Mouse (Mus musculus) kidney, postnatal 25 days (tissue): Measurements from ENCODE around the gene Atp6v1f.

ENCODE experiments used
- DNase-seq, 2 experiments: peaks; one replicate each; pipeline ENCODE4 v3.0.0; 2021; ENCODE audit warnings: mixed read lengths in 2 of 2

Atp6v1f gene

DNA sequence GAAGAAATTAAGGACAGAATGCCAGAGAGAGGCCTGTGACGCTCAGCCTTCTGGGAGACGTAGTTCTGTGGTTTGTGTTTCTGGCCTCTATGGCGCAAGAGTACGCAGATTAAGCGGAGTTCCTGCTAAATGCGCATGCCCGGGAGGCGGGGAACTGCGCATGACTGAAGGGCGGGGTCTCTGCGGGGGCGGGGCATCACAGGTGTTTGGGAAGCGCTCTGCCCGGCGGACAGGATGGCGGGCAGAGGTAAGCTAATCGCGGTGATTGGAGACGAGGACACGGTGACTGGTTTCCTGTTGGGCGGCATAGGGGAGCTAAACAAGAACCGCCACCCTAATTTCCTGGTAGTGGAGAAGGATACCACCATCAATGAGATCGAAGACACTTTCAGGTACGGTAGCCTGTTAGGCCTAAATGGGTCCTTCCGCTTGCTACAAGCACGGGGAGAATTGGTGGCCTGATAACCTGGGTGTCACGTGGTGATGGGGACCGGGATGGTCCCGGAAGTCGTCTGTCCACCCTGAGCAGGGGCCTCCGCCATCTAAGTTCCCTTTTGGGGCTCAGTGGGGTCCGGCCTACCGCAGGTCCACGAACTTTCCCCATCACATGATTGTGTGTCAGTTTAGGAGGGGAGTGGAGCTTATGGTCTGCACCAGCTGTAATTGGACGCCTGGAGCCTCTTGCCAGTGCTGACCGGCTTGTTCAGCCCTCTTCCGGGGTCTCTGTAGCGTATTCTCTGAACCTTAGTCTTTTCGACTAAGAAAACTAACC, at the start of gene Atp6v1f:
Atp6v1f (plus strand) TSS at position 136 of the 772 bp plus-strand sequence.
- peak; percentile 96 to 97 for DNase-seq

DNA sequence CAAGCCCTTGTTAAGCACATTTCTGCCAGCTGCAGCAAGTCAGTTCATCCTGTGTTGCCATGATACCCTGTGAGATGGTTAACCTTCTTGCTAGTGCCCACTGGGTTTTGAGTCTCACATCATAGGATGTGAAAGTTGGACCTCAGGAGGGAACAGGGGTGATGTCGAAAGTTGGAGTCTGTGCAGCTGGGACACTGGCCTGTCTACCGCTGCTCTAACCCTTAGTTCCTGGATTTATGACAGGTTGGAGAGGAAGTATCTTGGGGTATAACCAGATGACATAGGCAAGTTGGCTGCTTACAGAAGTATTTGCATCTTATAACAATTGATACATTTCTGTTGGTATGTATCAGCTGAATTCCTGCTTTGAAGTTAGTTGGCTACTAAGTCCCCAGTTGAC, 46.9 kb upstream of the Atp6v1f start:
- DNase-seq: no peak

DNA sequence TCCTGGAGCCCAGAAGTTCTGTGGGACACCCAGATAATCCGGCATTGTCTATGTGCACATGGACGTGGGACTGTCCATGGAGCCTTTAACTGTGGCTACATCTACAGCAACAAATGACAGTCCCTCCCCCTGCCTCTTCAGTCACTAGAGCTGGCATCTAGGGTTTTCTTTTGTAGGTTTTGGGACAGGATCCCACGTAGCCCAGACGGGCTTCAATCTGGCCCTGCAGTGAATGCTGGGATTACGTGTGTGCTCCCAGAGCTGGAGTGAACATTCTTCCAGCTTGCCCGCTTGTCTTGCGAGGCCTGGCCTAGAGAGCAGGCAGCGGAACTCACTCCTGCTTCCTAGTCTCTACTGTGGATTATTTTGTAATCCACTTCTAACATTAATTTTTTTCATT, 42.4 kb upstream of the Atp6v1f start:
- DNase-seq: no peak

DNA sequence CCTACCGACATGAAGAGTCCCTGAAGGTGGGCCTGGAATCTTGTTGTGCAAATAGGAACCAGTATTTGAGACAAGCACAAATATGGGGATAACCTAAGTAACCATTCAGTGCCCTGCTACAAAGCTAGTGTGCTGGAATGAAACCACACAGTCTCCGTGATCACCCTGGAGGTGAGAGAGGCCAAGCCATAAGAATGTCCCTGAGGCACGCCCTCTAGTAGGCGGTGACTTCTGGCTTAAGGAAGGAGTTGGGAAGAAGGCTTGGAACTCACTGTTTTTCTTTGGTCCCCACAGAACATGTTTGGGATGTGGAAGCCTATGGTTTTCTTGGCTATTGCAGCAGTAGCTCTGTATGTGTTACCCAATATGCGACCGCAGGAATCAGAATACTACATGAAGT, 41.2 kb upstream of the Atp6v1f start:
- no peak for DNase-seq

DNA sequence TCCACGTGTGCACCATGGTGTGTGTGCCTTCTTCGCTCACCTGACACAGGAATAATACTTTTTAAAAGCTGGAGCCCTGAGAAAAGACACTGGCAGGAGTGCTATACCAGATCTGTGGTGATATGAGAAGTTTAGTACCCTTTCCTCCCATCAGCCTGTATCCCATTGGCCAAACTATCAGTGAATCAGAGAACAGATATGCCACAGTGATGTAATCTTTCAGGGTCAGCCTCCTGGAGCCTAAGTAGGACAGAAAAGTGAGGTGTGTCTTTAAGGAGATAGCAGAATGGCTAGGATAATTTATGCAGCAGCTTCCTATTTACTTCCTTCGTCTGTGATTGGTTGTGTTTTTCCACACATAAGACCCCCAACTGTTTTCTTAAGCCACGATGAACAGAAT, 39.3 kb upstream of the Atp6v1f start:
- DNase-seq: no peak

DNA sequence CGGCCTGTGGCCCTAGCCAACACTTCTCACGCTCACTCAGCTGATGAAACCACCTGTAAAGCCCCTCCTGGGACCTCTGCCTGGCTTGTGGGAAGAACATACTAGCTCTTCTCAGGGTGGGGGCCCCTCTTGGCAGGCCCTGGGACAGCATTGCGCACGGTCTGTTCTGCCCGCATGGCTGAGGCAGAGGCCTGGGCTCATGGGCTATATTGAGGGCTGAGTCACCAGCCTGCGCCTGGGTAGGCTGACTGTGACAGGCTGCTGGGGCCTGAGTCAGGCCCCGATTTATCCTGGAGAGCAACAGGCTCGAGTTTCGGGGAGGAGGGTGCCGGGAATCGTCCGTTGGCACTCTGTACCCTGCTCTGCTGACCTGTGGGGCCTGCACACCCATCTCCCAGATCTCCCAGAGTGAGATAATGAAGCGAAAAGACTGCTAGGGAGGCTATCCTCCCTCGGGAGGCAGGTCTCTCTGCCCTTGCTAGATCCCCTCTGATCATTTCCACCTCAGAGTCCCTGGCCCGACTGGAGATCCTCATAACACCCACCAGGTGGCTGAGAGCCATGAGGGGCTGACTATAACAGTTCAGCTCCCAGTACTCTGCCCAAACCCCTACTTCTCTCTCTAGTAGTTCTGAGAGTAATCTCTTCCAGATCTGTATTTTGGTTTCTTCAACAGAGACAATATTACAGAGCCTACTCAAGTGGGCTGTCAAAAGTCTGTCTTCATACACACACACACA, 36.7 kb upstream of the Atp6v1f start:
- DNase-seq: no peak

DNA sequence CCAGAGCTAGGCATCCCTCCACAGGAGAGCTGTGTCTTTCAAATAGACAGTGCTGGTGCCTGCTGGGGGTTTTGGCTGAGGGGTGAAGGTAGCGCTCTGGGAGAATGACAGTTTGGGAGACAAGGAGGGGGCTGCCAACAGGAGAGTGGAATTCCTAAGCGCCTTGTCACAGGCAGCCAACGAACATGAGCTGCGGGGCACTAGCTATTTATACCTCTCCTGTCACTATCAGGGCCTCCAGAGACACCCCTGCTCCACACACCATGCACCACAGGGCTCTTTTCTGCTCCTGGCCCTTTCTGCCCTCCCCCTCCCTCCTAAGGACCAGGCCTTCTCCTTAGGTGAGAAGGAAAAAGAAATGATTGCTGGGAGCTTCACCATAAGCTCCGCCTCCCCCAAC, 36.0 kb upstream of the Atp6v1f start:
- no peak for DNase-seq

DNA sequence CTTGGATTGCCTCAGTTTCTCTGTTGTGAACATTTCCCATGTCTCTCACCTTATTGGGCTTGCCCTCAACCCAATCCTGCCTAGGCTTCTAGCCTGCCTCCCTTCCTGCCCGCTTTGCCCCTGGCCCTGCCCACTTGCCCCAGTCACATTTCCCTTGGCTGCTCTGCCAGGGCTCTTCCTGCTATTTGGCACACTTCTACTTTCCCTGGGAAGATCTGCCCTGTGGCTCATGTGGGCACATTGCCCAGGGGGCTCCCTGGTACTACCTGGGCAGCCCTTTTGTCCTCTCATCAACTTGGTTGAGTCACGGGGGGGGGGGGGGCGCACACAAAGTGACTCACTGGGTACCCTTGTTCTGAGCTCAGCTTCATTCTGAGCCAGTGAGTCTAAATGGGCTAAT, 35.4 kb upstream of the Atp6v1f start:
- no peak for DNase-seq

DNA sequence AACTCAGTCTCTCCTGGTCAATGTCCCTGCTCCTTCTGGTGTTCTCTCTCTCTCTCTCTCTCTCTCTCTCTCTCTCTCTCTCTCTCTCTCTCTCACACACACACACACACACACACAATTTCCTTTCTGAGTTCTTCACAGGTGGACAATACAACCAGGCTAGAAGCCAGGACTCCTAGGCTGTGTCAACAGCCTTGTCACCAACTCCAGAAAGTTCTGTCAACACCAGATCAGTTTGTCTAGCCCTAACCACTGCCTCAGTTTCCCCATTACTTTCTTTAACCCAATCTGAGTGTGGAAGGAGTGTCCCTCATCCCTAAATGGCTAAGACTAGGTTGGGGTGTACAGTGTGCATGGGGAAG, 34.9 kb upstream of the Atp6v1f start:
- no peak for DNase-seq

DNA sequence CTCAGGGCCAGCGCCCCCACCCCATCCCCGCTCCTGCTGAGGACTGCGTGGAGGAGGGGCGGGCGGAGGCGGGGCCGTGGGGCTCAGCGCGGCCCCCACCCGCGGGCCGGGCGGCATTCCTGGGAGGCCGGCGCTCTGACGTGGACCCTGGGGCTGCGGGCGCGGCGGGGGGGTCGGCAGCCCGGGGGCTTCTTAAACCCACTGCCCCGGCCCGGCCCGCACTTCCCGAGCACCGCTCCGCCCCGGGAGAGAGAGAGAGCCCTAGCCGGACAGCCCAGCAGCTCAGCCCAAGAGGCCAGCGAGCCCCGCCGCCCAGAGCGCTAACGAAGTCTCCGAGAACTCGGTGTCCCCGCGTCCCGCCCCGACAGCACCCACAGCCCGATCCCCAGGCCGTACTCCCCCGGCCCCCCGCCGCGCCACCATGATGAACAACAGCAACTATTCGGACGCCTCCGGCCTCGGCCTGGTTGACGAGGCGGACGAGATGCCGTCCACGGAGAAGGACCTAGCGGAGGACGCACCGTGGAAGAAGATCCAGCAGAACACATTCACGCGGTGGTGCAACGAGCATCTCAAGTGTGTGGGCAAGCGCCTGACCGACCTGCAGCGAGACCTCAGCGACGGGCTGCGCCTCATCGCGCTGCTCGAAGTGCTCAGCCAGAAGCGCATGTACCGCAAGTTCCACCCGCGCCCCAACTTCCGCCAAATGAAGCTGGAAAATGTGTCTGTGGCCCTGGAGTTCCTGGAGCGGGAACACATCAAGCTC, 34.3 kb upstream of the Atp6v1f start, which contains the start of gene Flnc:
Flnc (plus strand) TSS at position 219 of the 766 bp plus-strand sequence.
- DNase-seq: peak in 1 of 2 experiments; percentile 21

DNA sequence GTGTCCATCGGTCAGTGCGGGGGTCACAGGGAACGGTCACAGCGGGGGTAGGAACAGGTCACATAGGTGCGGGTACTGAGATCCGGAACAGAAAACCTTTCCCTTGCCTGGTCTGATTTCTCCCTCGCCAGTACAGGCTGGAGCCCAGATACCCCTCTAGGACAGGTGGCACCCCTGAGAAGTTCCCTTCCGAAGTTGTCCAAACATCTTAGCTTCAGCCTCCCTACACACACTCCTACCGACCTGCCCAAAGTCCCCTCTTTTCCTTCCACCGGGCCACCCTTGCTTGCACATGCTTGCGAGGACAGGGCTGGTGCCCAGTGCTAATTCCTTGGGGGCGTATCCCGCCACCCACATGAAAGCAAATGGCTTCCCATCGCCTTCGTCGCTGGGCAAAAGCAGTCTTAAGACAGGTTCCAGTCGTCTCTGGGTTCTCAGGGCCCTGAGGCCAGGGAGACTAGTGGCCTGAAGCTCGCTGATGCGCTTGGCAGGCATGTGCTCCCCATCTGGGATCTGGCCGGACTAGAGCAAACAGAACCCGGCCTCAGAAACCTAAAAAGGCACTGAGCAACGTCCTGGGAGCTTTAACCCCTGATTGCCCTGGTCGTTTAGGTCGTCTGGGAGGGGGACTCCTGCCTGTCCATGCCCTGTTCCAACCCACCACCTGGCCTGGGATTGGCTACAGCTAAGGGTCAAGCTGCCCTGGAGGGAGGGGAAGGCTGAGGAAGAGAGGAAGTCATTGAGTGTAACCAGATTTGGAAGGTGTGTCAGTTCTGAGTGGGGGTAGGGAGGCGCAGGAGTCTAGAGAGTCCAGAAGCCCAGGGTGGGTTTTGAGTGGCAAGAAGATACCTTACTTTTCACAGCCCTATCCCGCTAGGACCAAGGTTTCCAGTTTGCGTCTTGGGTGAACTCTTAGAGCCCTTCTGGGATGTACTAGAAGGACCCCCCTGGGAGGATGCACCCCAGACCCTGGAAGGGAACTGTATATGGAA, 33.4 kb upstream of the Atp6v1f start:
- DNase-seq: no peak

DNA sequence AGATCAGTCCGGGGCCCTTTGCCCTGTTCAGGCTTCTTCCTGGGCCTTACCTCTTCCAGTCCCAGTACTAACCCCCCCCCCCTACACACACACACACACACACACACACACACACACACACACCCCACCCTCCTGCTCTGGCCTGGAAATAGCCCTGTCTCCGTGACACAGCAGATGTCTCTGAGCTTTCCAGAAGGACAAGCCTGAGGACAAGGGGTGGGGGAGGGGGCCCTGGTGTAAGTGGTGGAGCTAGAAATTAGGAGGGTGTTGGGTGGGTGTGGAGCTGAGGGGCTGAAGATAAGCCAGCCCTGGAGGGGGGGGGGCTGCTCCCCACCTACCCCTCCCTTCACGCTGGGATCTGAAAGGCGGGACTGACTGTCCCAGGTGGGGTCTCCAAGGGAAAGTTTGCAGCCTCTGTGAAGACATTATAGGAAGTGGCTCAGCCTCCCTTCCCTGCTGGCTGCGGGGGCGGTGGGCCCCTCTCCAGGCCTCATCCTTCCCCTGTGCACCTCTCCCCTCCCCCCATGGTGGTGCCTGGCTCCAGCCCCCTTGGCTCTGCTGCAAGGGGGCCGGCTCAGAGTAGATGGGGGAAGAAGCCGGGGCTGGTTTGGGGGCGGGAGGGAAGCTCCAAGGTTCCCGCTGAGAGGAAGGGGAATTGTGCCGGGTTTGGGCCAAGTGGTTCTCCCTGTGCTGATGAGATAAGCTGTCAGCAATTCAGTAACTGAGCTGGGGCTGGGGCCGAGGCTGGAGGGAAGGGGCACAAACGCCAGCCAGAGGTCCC, 32.4 kb upstream of the Atp6v1f start:
- DNase-seq: no peak

DNA sequence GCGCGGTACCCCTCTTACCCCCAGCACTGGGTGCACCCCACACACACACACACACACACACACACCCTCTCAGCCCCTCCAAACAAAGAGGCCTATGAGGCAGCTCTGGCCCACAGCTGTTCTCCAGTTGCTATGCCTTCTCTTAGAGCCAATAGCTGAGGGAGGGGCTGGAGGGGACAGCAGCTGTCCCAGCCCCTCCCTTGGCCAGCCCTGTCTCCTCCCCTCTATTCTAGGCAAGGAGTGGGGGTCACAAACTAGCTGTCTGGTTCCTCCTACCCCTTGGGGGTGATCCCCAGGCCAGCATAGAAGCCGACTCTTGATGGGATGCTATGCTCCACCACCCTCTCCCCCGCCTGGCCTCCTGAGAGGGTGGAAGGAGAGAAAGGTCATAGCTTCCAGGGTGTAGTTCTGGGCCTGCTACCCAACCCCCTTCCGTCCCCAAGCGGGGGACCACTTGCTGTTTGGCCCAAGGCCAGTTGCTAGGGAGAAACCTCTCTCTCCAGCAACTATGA, 31.5 kb upstream of the Atp6v1f start:
- DNase-seq: no peak

DNA sequence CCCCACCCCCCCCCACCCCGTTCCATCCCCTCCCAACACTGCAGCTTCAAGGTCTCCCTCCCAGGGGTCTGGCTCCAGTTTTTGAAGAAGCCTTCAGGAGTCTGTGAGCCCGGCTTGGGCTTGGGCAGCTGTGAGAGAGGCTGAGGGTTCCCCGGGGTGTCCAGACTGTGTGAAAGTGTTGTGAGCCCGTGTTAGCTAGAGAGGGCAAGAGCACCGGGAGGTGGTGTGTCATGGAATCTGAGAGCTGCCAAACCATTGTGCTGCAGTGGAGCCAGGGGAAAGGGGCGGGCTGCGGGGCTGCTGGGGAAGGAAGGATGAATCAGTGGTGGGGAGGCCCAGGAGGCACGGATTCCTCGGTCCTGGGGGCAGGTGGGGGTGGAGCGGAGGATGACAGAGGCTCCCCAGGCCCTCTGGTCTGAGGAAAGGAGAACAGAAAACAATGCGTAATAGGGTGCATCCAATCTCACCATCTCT, 31.0 kb upstream of the Atp6v1f start:
- no peak for DNase-seq

DNA sequence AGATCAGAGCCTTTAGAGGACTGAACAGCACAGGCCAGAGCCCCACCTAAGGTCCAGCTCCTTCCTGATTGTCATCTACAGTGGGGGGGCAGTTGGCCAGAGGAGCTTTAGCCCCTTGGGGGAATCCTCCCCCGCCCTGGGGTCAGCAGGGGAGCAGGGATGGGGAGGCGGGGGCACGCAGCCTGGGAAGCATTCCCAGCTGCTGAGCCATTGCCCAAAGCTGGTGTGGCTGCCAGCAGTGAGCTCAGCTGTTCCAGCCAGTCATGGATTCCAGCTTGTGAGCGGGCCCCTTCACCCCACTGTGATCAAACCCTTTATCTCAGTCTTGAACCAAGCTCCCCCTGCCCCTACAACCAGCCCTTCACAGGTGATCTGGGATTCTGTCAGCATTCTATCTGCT, 28.3 kb upstream of the Atp6v1f start:
- DNase-seq: no peak

DNA sequence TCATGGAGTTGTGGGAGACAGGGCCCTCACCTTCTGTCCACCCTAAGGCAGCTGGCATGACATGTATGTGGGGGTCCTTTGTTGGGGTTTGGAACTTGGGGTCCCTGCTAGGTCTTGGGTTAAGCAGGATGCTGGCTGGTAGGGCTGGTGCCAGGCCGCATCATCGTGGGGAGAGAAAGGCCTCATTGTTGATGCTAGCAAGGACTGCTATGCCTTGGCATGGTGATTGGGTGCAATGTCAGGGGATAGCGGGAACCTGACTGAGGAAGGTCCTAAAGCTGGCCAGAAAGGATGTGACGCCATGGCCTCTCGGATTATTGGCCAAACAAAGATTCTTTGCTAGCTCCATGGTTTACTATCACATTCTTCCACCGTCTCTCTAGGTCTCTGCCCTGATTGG, 27.7 kb upstream of the Atp6v1f start:
- no peak for DNase-seq

DNA sequence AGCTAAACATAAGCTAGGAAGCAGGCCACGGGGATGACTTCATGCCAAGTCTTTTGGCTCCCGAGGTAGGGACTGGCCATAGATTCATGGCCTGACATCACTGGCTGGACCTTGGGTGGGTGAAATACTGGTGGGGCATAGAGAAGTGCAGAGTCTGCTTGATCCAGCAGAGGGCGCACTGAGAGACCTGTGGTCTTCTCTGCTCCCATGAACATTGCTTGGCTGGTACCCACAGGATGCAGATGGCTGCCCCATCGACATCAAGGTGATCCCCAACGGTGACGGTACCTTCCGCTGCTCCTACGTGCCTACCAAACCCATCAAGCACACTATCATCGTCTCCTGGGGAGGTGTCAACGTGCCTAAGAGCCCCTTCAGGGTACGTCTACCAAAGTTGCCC, 22.7 kb upstream of the Atp6v1f start:
- DNase-seq: peak; percentile 60 to 62

DNA sequence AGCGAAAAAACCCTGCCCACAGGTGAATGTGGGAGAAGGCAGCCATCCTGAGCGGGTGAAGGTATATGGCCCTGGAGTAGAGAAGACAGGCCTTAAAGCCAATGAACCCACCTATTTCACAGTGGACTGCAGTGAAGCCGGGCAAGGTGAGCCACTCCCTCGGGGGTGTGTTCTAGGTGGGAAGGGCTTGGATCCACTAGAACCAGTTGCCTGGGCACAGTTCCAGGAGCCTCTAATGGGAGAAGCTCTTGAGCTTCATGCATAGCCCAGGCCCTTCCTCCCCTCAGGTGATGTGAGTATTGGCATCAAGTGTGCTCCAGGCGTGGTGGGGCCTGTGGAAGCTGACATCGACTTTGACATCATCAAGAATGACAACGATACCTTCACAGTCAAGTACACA, 22.2 kb upstream of the Atp6v1f start:
- DNase-seq: no peak

DNA sequence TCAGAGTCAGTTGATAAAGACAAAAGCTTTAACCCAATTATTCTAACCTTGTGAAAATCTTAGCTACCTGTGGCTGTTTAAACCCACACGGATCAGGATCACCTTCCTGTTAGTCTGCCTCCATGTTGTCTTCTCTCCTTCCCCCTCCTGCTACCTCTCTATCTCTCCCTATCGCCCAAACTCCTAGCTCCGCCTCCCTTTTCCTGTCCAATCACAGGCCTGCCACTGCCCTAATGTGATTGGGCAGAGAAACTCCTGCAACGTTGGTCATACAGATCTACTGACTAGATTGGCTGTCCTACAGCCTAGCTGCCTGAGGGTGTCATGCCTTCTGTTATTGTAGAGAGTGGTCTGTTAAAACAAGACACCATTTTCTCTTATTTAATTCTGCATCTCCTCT, 17.7 kb upstream of the Atp6v1f start:
- no peak for DNase-seq

DNA sequence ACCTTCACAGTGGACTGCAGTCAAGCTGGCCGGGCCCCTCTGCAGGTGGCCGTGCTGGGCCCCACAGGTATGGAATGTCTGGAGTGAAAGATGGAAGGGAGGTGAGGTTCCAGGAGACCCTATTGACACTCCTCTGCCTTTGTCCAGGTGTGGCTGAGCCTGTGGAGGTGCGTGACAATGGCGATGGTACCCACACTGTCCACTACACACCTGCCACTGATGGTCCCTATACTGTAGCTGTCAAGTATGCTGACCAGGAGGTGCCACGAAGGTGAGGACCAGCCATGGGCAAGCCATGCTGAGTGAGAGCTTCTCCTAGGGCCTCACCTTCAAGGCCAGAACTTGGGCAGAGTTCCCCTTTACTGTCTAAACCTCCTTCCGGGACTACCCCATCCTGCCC, 16.9 kb upstream of the Atp6v1f start:
- no peak for DNase-seq

DNA sequence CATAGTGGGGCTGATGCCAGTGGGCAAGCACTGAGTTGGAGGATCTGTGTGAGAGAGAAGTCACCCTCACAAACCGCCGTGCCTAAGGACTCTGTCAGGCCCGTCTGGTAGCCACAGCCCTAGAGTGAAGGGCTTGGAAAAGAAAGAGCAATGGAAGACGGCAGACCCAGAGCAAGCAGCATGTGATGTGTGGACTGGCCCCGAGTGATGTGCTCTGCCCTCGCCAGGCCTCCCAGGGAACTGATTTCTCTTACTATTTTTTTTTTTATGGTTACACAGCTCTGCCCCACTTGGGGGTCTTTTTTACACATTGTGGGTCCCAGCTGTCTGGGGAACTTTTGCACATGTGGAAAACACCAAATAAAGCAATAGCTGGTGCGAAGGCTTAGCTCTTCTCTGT, 6.0 kb upstream of the Atp6v1f start:
- no peak for DNase-seq
